Mouse (Mus musculus) small intestine, adult 2 months (tissue): ENCODE data around the gene Cfap58. TPM values are rescaled to one million over a fixed set of nuclear protein-coding genes. Genes with fewer than 3 reads are reported as not detected.

Experiments
- H3K27ac ChIP-seq: fragments of 200-500 bp; 2 replicates; pipeline ENCODE4 v1.5.1; 2012; ENCODE audit warnings: low read depth, low read length, control low read depth, inconsistent platforms; ENCODE audit not compliant: insufficient read depth
- H3K27me3 ChIP-seq: fragments of 200-500 bp; 2 replicates; pipeline ENCODE4 v1.6.1; 2012; ENCODE audit warnings: mild to moderate bottlenecking, moderate library complexity, low read length, inconsistent platforms; ENCODE audit not compliant: control insufficient read depth, insufficient read depth
- H3K36me3 ChIP-seq: fragments of 200-500 bp; 2 replicates; pipeline ENCODE4 v1.6.1; 2012; ENCODE audit warnings: mild to moderate bottlenecking, low read length, control low read depth, inconsistent platforms; ENCODE audit not compliant: control insufficient read depth, insufficient read depth
- H3K4me1 ChIP-seq: fragments of 200-500 bp; 2 replicates; pipeline ENCODE4 v1.6.1; 2012; ENCODE audit warnings: low read length, inconsistent platforms, mixed read lengths; ENCODE audit not compliant: control insufficient read depth, insufficient read depth, insufficient read length
- H3K4me3 ChIP-seq: fragments of 200-500 bp; 2 replicates; pipeline ENCODE4 v1.5.1; 2012; ENCODE audit warnings: low read depth, mild to moderate bottlenecking, control low read depth, inconsistent platforms, low read length, moderate library complexity
- CTCF ChIP-seq: fragments of 200-500 bp; IDR thresholded peaks from 2 replicates; pipeline ENCODE4 v1.5.1; 2012; ENCODE audit warnings: low read depth, mild to moderate bottlenecking, control low read depth, inconsistent platforms, low read length, moderate library complexity, mixed read lengths; ENCODE audit not compliant: insufficient replicate concordance, insufficient read length; ENCODE audit errors: extremely low read depth
- POLR2A ChIP-seq: fragments of 200-500 bp; IDR thresholded peaks from 2 replicates; pipeline ENCODE4 v1.6.1; 2012; ENCODE audit warnings: low read depth, mild to moderate bottlenecking, control low read depth, inconsistent platforms, low read length, moderate library complexity
- whole genome bisulfite sequencing: fragments of 180-500 bp; shearing (Covaris S2); methylation state at CpG from one replicate; pipeline ENCODE4 v1.1.7; 2018; 5-methylcytosine and 5-hydroxymethylcytosine counted together
- polyA plus RNA-seq: library from polyadenylated mRNA; depleted of rRNA; stranded (reverse); fragments of >200 nt; gene quantifications from 2 replicates; pipeline ENCODE4 v1.2.3, GENCODE M21; 2012

Gene Cfap58
- polyA plus RNA-seq, 1 experiment, result not detected

DNA sequence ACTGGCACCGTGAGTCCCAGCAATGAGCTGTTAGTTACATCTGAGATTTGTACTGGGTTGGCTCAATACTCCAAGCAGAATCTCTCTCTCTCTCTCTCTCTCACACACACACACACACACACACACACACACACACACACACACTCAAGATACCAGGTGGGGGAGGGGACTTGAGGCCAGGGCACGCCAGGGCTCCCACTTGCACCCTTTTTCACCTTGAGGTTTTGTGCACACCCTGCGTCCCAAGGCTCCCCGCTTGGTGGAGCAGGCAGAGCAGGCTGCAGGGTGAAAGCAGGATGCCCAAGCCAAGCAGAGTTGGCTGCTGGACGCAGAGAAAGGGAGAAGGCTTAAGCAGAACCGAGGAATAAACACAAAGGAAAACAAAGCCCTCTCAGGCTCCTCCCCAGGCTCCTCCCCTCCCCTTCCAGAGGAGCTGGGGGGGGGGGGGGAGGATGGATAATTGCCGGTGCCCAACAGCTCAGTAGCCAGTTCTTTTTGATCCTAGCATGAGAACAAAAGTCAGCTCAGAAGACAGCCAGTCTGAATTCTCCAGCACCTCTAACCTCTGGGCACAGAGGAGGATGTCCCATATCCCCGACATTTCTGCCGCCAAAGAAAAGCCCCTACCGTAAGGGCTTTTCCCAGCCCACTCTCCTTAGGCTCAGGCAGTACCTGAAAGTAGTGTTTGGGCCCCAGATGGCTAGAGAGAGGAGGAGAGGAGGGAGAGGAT is 27.9 kb upstream of the Cfap58 start:
- Histone ChIP-seq H3K27ac (peak overlapping the region; percentile 25), H3K36me3 (no peaks in the 10 kb centered on the region), H3K4me3 (peak overlapping the region; percentile 25), H3K27me3 (no peaks in the 10 kb centered on the region), H3K4me1 (peaks cover 8% of the 10 kb centered on the region)
- TF ChIP-seq CTCF (no peak), POLR2A (no peak)
- WGBS, result 31% methylated on average over 10 of the region's 10 CpGs

- Histone ChIP-seq H3K4me3 (no peak overlapping the region), H3K27me3 (no peaks in the 10 kb centered on the region), H3K4me1 (peaks cover 8% of the 10 kb centered on the region), H3K27ac (peak overlapping the region; percentile 25), H3K36me3 (no peaks in the 10 kb centered on the region)
- WGBS, result 51% methylated on average over 4 of the region's 4 CpGs
- TF ChIP-seq POLR2A (no peak), CTCF (no peak)
Measured at GRCm38 (mm10) chr19:47910117-47910618, 27.3 kb upstream of the Cfap58 start.

GRCm38 (mm10) chr19:47910751-47911150 is 26.7 kb upstream of the Cfap58 start:
- 73% methylated on average over 4 of the region's 4 CpGs for WGBS
- Histone ChIP-seq H3K27me3 (no peaks in the 10 kb centered on the region), H3K36me3 (no peaks in the 10 kb centered on the region), H3K4me1 (peaks cover 8% of the 10 kb centered on the region), H3K4me3 (no peak overlapping the region), H3K27ac (no peak overlapping the region)
- TF ChIP-seq CTCF (no peak), POLR2A (no peak)

DNA sequence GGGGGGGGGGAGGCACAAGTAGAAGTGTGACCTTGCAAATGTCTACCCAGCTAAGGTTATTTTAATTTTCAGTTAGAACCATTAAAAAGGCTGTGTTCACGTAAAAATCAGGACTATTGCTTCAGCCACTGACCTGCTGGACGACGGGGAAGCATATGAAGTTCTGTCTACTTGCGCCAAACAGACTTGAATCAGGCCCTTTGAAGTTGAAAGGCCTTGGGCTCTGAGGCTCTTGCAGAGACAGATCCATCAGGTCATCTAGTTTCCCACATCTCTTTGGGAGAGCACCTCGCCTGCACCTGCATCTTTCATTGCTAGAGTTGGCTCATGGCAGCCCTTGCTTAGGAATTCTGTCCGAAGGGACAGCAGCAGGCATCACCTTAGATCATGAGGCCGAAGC is 24.1 kb upstream of the Cfap58 start:
- Histone ChIP-seq H3K27ac (no peak overlapping the region), H3K27me3 (no peaks in the 10 kb centered on the region), H3K36me3 (no peaks in the 10 kb centered on the region), H3K4me3 (no peak overlapping the region), H3K4me1 (peaks cover 12% of the 10 kb centered on the region)
- TF ChIP-seq CTCF, result no peak
- 94% methylated on average over 7 of the region's 7 CpGs for WGBS

DNA sequence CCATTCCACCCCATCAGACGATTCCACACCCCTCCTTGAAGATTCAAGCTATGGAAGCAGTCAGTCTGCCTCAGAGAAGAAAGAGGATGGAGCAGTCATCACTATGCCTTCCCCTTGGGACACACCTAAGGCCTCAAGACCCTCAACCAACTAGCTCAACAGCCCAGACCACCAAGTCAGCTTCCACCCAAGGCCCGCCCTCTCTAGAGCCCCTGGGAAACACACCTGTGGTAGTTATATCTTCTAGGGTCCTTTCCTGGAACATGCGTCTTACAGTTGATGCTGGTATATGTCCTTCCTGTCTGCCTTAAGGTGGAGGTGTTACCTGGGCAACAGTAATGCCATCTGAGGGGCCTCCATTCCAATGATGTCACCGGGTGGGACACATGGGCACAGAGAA is 23.3 kb upstream of the Cfap58 start:
- H3K4me1 ChIP-seq, result peaks cover 13% of the 10 kb centered on the region
- H3K27me3 ChIP-seq, result no peaks in the 10 kb centered on the region
- H3K27ac ChIP-seq, result no peak overlapping the region
- WGBS, result 85% methylated on average over 4 of the region's 4 CpGs
- no peak overlapping the region for H3K4me3 ChIP-seq
- TF ChIP-seq CTCF (no peak), POLR2A (no peak)
- H3K36me3 ChIP-seq, result no peaks in the 10 kb centered on the region

- Histone ChIP-seq H3K36me3 (no peaks in the 10 kb centered on the region), H3K4me3 (no peak overlapping the region), H3K27ac (no peak overlapping the region), H3K27me3 (no peaks in the 10 kb centered on the region; the same call in 1 of the 2 replicates), H3K4me1 (peaks cover 8% of the 10 kb centered on the region; the same call in 1 of the 2 replicates)
- TF ChIP-seq POLR2A (no peak), CTCF (no peak)
- 69% methylated on average over 4 of the region's 4 CpGs for WGBS
Measured at GRCm38 (mm10) chr19:47915251-47915650, 22.2 kb upstream of the Cfap58 start.

GRCm38 (mm10) chr19:47917396-47917795 is 20.1 kb upstream of the Cfap58 start:
- Histone ChIP-seq H3K27me3 (no peaks in the 10 kb centered on the region; the same call in 1 of the 2 replicates), H3K36me3 (no peaks in the 10 kb centered on the region), H3K27ac (no peak overlapping the region), H3K4me1 (peaks cover 8% of the 10 kb centered on the region; the same call in 1 of the 2 replicates), H3K4me3 (no peak overlapping the region)
- WGBS, result 42% methylated on average over 4 of the region's 4 CpGs
- TF ChIP-seq CTCF, result no peak
- TF ChIP-seq POLR2A, result no peak
